Mouse (Mus musculus) liver, adult 2 months (tissue): Measurements from ENCODE around the gene Adh7. TPM values are rescaled to one million over a fixed set of nuclear protein-coding genes. Genes with fewer than 3 reads are reported as not detected.

Experiments used
- DNase-seq: peaks from one replicate; pipeline ENCODE4 v3.0.0-alpha.2; 2011; ENCODE audit warnings: low read depth, low spot score; ENCODE audit errors: extremely low read depth
- H3K27ac ChIP-seq: fragments of 200-500 bp; replicated peaks from 2 replicates; pipeline ENCODE4 v1.5.1; 2012; ENCODE audit warnings: low read depth, mild to moderate bottlenecking, control low read depth, inconsistent platforms, low read length; ENCODE audit not compliant: insufficient read depth
- H3K27me3 ChIP-seq: fragments of 200-500 bp; 2 replicates; pipeline ENCODE4 v1.6.1; 2012; ENCODE audit warnings: mild to moderate bottlenecking, moderate library complexity, low read length, inconsistent platforms; ENCODE audit not compliant: control insufficient read depth, insufficient read depth
- H3K36me3 ChIP-seq: fragments of 200-500 bp; 2 replicates; pipeline ENCODE4 v1.6.1; 2012; ENCODE audit warnings: low read length, inconsistent platforms; ENCODE audit not compliant: control insufficient read depth, insufficient read depth
- H3K4me1 ChIP-seq: fragments of 200-500 bp; 2 replicates; pipeline ENCODE4 v1.6.1; 2011; ENCODE audit warnings: low read length; ENCODE audit not compliant: control insufficient read depth, insufficient read depth
- H3K4me3 ChIP-seq: fragments of 200-500 bp; 2 replicates; pipeline ENCODE4 v1.5.1; 2011; ENCODE audit warnings: low read depth, mild to moderate bottlenecking, control low read depth, low read length, moderate library complexity; ENCODE audit not compliant: insufficient read depth
- H3K79me2 ChIP-seq: fragments of 200-500 bp; 2 replicates; pipeline ENCODE4 v1.6.1; 2012; ENCODE audit warnings: inconsistent platforms, mild to moderate bottlenecking, low read length, moderate library complexity; ENCODE audit not compliant: control insufficient read depth, insufficient read depth
- H3K9ac ChIP-seq: fragments of 200-500 bp; 2 replicates; pipeline ENCODE4 v1.6.1; 2012; ENCODE audit warnings: low read depth, mild to moderate bottlenecking, control low read depth, inconsistent platforms, low read length
- CTCF ChIP-seq: fragments of 200-500 bp; IDR thresholded peaks from 2 replicates; pipeline ENCODE4 v1.5.1; 2011; ENCODE audit warnings: low read depth, low read length, control low read depth
- POLR2A ChIP-seq: fragments of 200-500 bp; IDR thresholded peaks from 2 replicates; pipeline ENCODE4 v1.6.1; 2011; ENCODE audit warnings: low read length, control low read depth; ENCODE audit not compliant: insufficient read depth; ENCODE audit errors: extremely low read depth
- WGBS: fragments of 180-500 bp; shearing (Covaris S2); methylation state at CpG from one replicate; pipeline ENCODE4 v1.1.7; 2018; 5-methylcytosine and 5-hydroxymethylcytosine counted together
- polyA plus RNA-seq: library from polyadenylated mRNA; depleted of rRNA; stranded (reverse); fragments of >200 nt; gene quantifications from 2 replicates; pipeline ENCODE4 v1.2.3, GENCODE M21; 2012; rRNA removed
- total RNA-seq: library from RNA; depleted of rRNA; stranded (reverse); fragments of >200 nt; gene quantifications from 2 replicates; pipeline ENCODE4 v1.2.3, GENCODE M21; 2014; rRNA removed

Adh7 gene
- 1.2 and 1.5 TPM in 2 replicates for total RNA-seq
- 0.40 and 1.7 TPM in 2 replicates for polyA plus RNA-seq

DNA sequence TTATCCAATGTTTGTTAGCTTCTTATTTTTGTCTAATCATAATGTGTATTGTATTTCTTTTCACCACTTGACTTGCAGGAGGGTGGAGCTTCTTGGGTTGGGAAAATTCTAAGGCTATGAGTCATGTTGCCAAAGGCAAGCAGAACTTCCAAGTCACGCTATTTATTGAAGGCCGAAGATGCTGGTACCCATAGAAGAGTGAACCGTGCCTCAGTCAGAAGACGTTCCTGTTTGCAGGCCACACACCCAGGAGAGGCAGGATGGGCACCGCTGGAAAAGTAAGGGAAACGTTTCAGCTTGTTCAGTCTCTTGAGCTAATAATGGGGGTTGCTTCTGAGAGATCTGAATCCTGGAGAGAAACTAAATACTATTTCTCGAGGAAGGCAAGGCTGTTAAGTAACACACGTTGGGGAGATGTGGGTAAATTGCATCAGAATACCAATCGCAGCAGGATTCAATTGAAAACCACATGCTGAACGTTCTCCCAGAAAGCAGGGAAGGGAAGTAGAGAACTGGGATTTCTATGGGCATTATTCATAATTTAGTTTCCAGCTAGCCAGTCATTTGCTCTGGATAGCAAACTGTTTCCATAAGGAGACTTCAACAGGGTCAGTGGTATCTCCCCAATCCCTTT is at the start of gene Adh7:
Adh7 (plus strand) TSS at position 130 of the 634 bp plus-strand sequence.
- Histone ChIP-seq H3K27me3 (no peaks in the 10 kb centered on the region), H3K4me1 (peaks cover 5% of the 10 kb centered on the region; the same call in 1 of the 2 replicates), H3K79me2 (no peaks in the 10 kb centered on the region), H3K4me3 (no peak within 1 kb of the TSS), H3K36me3 (no peaks in the 10 kb centered on the region), H3K9ac (no peak within 1 kb of the TSS), H3K27ac (no peak within 1 kb of the TSS)
- no peak for DNase-seq
- WGBS: 79% methylated on average over 10 of the region's 10 CpGs
- TF ChIP-seq CTCF (no peak), POLR2A (no peak)

DNA sequence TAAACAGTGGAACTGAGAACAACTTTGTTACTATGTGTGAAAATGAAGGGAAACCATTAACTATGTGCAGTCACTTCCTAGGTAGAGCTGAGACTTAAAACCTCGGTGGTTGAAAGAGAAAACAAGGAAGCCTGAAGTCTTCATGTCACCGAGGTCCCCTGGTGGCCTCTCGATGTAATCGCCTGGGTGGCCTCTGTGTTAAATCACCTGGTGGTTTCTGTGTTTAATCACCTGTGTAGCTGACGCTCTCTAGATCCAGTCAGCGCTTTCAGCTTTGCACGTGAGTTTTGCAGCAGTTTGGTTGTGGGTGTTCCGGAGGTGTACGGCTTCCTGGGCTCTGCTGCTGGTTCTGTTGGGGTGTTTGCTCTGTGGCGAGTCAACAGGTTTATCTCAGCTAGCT is 44.3 kb upstream of the Adh7 start:
- Histone ChIP-seq H3K36me3 (no peaks in the 10 kb centered on the region), H3K9ac (no peak overlapping the region), H3K27ac (no peak overlapping the region), H3K27me3 (no peaks in the 10 kb centered on the region), H3K4me3 (no peak overlapping the region), H3K4me1 (no peaks in the 10 kb centered on the region), H3K79me2 (no peaks in the 10 kb centered on the region)
- no peak for TF ChIP-seq POLR2A
- no peak for TF ChIP-seq CTCF
- no peak for DNase-seq
- WGBS: 81% methylated on average over 10 of the region's 10 CpGs

DNA sequence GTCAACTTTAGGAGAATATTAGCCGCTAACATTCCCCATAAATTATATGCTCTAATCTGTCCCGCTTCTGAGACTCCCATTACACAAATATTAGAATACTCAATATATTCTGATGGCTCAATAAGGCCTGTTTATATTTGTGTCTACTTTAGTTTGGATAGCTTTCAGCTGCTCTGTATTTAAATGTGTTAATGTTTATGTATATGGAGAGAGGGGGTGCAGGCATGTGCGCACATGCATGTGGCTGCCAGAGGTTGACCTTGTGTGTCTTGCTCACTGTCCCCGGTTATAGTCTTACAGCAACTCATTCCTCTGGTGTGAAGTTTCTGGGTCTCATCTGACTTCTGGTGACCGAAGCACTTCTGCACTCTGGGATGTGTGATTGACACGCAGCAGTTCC is 42.0 kb upstream of the Adh7 start:
- H3K36me3 ChIP-seq: no peaks in the 10 kb centered on the region
- no peak overlapping the region for H3K27ac ChIP-seq
- no peaks in the 10 kb centered on the region for H3K4me1 ChIP-seq
- H3K9ac ChIP-seq: no peak overlapping the region
- DNase-seq: no peak
- no peak overlapping the region for H3K4me3 ChIP-seq
- TF ChIP-seq POLR2A (no peak), CTCF (no peak)
- no peaks in the 10 kb centered on the region for H3K27me3 ChIP-seq
- WGBS: 85% methylated on average over 6 of the region's 6 CpGs
- no peaks in the 10 kb centered on the region for H3K79me2 ChIP-seq

DNA sequence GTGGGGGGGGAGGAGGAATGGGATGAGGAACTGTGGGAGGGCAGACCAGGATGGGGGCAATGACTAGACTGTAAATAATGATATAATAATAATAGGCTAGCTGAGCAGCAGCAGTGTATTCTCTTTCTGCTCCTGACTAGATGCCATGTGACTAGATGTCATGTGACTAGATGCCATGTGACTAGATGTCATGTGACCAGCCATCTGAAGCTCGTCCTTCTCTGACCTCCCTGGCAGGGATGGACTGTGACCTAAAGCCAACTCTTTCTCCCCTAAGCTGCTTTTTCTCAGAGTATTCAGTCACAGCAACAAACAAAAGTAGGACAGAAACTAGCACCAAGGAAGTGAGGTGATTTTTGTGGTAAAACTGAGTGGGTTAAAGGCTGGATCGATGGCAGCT is 35.5 kb upstream of the Adh7 start:
- WGBS: 67% methylated on average over 2 of the region's 2 CpGs

DNA sequence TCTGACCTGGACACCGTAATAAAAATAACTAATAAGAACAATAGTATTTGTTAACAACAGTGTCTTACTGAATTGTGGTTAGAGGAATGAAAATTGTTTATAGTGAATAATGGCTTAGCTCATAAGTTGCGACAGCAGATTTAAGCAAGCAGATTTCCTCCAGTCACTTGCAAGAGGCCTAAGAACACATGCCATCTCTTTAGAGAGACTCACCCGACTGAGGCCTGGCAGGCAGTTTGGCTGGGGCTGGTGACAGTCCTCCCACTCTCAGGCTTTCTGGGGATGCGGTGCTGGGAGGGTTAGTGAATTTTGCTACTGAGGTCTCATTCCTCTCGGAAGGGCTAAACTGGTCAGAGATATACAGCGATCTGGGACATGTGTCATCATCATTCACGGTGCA is 34.2 kb upstream of the Adh7 start:
- 92% methylated on average over 7 of the region's 7 CpGs for WGBS
- H3K27me3 ChIP-seq: no peaks in the 10 kb centered on the region
- no peak for TF ChIP-seq POLR2A
- TF ChIP-seq CTCF: no peak
- H3K4me3 ChIP-seq: no peak overlapping the region
- H3K4me1 ChIP-seq: no peaks in the 10 kb centered on the region
- no peaks in the 10 kb centered on the region for H3K79me2 ChIP-seq
- no peak overlapping the region for H3K9ac ChIP-seq
- H3K27ac ChIP-seq: no peak overlapping the region
- no peak for DNase-seq
- no peaks in the 10 kb centered on the region for H3K36me3 ChIP-seq

More for the DNA sequence above, 35.5 kb upstream of the Adh7 start:
- Histone ChIP-seq H3K4me1 (no peaks in the 10 kb centered on the region), H3K27me3 (no peaks in the 10 kb centered on the region), H3K4me3 (no peak overlapping the region), H3K36me3 (no peaks in the 10 kb centered on the region), H3K27ac (no peak overlapping the region), H3K79me2 (no peaks in the 10 kb centered on the region), H3K9ac (no peak overlapping the region)
- DNase-seq: peak; percentile 7
- TF ChIP-seq POLR2A: no peak
- no peak for TF ChIP-seq CTCF

DNA sequence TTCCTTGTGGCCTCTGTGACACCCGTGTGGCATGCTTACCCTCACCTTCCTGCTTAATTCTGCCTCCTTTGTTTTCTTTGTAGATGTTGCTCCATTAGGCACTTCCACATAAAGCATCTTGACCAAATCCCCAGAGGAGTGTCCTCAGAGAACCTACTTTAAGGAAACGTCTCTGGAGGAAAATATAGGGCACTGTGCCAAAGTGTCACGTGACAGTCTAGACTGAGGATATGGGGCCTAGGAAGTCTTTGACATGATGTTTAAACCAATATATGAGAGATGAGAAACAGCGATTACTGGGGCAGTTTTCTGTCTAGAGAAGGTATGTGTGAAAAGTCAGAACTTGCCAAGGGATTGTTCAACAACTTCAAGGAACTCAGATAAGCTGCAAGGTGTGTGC is 32.3 kb upstream of the Adh7 start:
- Histone ChIP-seq H3K79me2 (no peaks in the 10 kb centered on the region), H3K4me3 (no peak overlapping the region), H3K4me1 (no peaks in the 10 kb centered on the region), H3K27ac (no peak overlapping the region), H3K27me3 (no peaks in the 10 kb centered on the region), H3K36me3 (no peaks in the 10 kb centered on the region), H3K9ac (no peak overlapping the region)
- DNase-seq: no peak
- 60% methylated on average over 4 of the region's 4 CpGs for WGBS
- TF ChIP-seq CTCF: no peak
- no peak for TF ChIP-seq POLR2A
